Mouse (Mus musculus) myocyte (in vitro differentiated cells): ENCODE data around the gene Tmub2.

Experiments used
- E2F4 ChIP-seq: IDR thresholded peaks from one replicate; pipeline ENCODE4 v1.6.1; 2011; ENCODE audit warnings: mild to moderate bottlenecking, control low read depth, moderate library complexity; ENCODE audit not compliant: insufficient read depth
- MAX ChIP-seq: IDR thresholded peaks from one replicate; pipeline ENCODE4 v1.6.1; 2011; ENCODE audit warnings: low read depth, mild to moderate bottlenecking, control low read depth
- MYOG ChIP-seq, 3 experiments: IDR thresholded peaks; one replicate each; pipeline ENCODE4 v1.6.1; 2011; ENCODE audit warnings: control low read depth in 2 of 3, low read depth in 2 of 3, mild to moderate bottlenecking in 2 of 3; ENCODE audit not compliant: insufficient read length in 2 of 3, control insufficient read depth in 1 of 3, insufficient read depth in 1 of 3
- POLR2A ChIP-seq: IDR thresholded peaks from one replicate; pipeline ENCODE4 v1.6.1; 2011; ENCODE audit warnings: low read depth, mild to moderate bottlenecking, control low read depth, moderate library complexity; ENCODE audit not compliant: insufficient read length
- TCF3 ChIP-seq: IDR thresholded peaks from one replicate; pipeline ENCODE4 v1.6.1; 2011; ENCODE audit warnings: low read depth, control low read depth; ENCODE audit not compliant: insufficient read length

- TF ChIP-seq TCF3 (no peak), MAX (no peak), MYOG (IDR thresholded peaks at IDR 0.05; ENCODE audit: control insufficient read depth in 1 of 3, insufficient read depth in 1 of 3, insufficient read length in 2 of 3, low read depth in 2 of 3) (peak in 1 of 3 experiments; percentile 8), E2F4 (no peak), POLR2A (no peak)
Measured at GRCm38 (mm10) chr11:102338561-102338960, 53.8 kb downstream of the Tmub2 start.
